Mouse (Mus musculus): ENCODE measurements at regions not wholly inside any gene's neighbourhood (a gene's known extent, or its start where the extent isn't known, plus 50 kb on each side); places are given as distances from the start of the nearest gene placed in this dataset.

DNA sequence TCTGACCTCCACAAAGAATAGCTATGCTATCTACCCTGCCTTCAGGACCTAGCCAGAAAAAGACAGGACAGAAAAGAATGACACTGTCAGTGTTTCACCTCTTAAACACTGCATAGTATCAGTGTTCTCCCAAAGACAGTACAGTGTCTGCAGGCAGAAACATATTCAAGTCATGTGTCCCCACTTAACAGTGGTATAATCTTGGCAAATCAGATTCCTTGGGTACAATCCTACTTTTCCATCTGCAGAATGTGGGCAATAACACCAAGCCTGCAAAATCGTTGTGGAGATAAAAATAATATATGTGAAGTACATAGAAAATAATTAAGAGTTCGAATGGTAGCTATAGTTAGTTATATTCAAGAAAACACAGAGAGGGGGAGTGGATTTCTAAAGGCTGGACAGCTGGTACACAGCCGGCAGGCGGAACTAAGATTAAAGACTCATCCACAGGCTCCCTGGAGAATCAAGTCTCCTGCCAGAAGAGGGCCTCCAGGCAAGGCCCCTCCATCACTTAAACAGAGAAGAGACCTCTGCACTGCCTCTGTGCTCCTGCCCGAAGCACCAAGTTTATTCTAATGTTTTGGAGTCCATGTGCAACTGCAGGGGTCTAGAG, 53.4 kb upstream of the Cd34 start:
- TF ChIP-seq CTCF (conservative IDR thresholded peaks at IDR 0.05; ENCODE audit: insufficient read depth, insufficient read length, low read depth, low read length): no peak
- TF ChIP-seq POLR2A (IDR thresholded peaks at IDR 0.05; ENCODE audit: low read depth, low read length): no peak

Measured in kidney, adult 2 months (tissue).